Mouse (Mus musculus) CD8-positive naive resting alpha-beta T cell, adult 57 days (primary cell): ENCODE data around the gene Oxct2a. TPM values are rescaled to one million over a fixed set of nuclear protein-coding genes. Genes with fewer than 3 reads are reported as not detected.

Experiments
- total RNA-seq: library from RNA; stranded (reverse); gene quantifications from one replicate; pipeline ENCODE4 v1.2.4, GENCODE M21; 2023

Gene Oxct2a
- total RNA-seq: not detected

GRCm38 (mm10) chr4:123323534-123323933, at the start of gene Oxct2a:
TSS of gene Oxct2a (minus strand) at chr4:123323634.

GRCm38 (mm10) chr4:123342642-123343470, 19.4 kb upstream of the Oxct2a start, which contains the start of gene Bmp8a:
TSS of gene Bmp8a (minus strand) at chr4:123343252.

Other genes starting within 250 kb of the Oxct2a start
- not detected for gene Bmp8b, start 218.5 kb downstream of the Oxct2a start, total RNA-seq
- gene Oxct2b, start 207.4 kb downstream of the Oxct2a start, total RNA-seq: not detected
- 55.5 TPM for gene Ppie, start 183.7 kb downstream of the Oxct2a start, total RNA-seq
- 1.6 TPM for gene Hpcal4, start 140.4 kb downstream of the Oxct2a start, total RNA-seq
- not detected for gene Nt5c1a, start 122.1 kb downstream of the Oxct2a start, total RNA-seq
- not detected for gene Heyl, start 90.1 kb downstream of the Oxct2a start, total RNA-seq
- 73.9 TPM for gene Pabpc4, start 61.3 kb downstream of the Oxct2a start, total RNA-seq
- 0.34 TPM for gene Bmp8a, start 19.6 kb upstream of the Oxct2a start, total RNA-seq